ENCODE assay signal across 9 mouse cellular contexts in genomic region chr7:34265876-34266346, GRCm38 (mm10). TPM values are rescaled to one million over a fixed set of nuclear protein-coding genes. Genes with fewer than 3 reads are reported as not detected.
DNase-seq lines count a peak whose midpoint lies in the region; ATAC-seq and TF ChIP-seq lines count a peak whose summit lies in the region.
"Had no signal": no experiment of that assay in that cellular context is flagged by ENCODE, and none has a peak within 500 bp of the region (broad histone marks: within the 10 kb centered on the region; RNA-seq: fewer than 3 reads in every experiment).

No protein-coding gene starts in this region.

- H3K4me2 ChIP-seq in hindbrain, embryonic 11.5 days (replicated peaks; ENCODE audit: low read depth, low read length), result no peak overlapping the region
- H3K4me2 ChIP-seq in hindbrain, embryonic 13.5 days, result no peak overlapping the region
- H3K4me2 ChIP-seq in myocyte (ENCODE audit: low read depth), result peak overlapping the region; percentile 55

- H3K4me3 ChIP-seq in hindbrain, embryonic 11.5 days (ENCODE audit: low read depth, low read length), result no peak overlapping the region
- H3K4me3 ChIP-seq in hindbrain, embryonic 13.5 days, result no peak overlapping the region
- H3K4me3 ChIP-seq in myocyte, result no peak overlapping the region

- H3K27ac ChIP-seq in hindbrain, embryonic 11.5 days (ENCODE audit: low read depth, low read length), result no peak overlapping the region
- H3K27ac ChIP-seq in hindbrain, embryonic 13.5 days, result no peak overlapping the region

- H3K9ac ChIP-seq in hindbrain, embryonic 11.5 days (ENCODE audit: low read depth, low read length), result no peak overlapping the region
- no peak overlapping the region for H3K9ac ChIP-seq in hindbrain, embryonic 13.5 days

- ATAC-seq in hindbrain, embryonic 11.5 days (ENCODE audit: low FRiP score), result no peak
- ATAC-seq in hindbrain, embryonic 13.5 days (ENCODE audit: low FRiP score), result no peak
- peak; percentile 76 for ATAC-seq in inflammation-experienced regulatory T-cells, adult 6 months

- H3K9me3 ChIP-seq in hindbrain, embryonic 11.5 days (ENCODE audit: control insufficient read depth, low read length), result no peaks in the 10 kb centered on the region
- H3K9me3 ChIP-seq in hindbrain, embryonic 13.5 days, result no peaks in the 10 kb centered on the region
- H3K9me3 ChIP-seq: G1E had no signal

- H3K36me3 ChIP-seq in hindbrain, embryonic 11.5 days (ENCODE audit: control insufficient read depth, insufficient read depth, low read length), result no peaks in the 10 kb centered on the region
- H3K36me3 ChIP-seq in hindbrain, embryonic 13.5 days, result peaks cover 23% of the 10 kb centered on the region
- H3K36me3 ChIP-seq in myocyte (ENCODE audit: control insufficient read depth, insufficient read depth), result peaks cover 22% of the 10 kb centered on the region

- 73% methylated on average over 5 of the region's 5 CpGs for WGBS in hindbrain, embryonic 11.5 days
- WGBS in hindbrain, embryonic 13.5 days, result 71% methylated on average over 5 of the region's 5 CpGs

- no peak for TF ChIP-seq POLR2A in myocyte (IDR thresholded peaks at IDR 0.05; ENCODE audit: insufficient read length, low read depth)

- DNase-seq in hindbrain, embryonic 11.5 days (ENCODE audit: low spot score), result peak; percentile 21
- DNase-seq in c-Kit-positive CD71-positive TER-119-positive erythroid progenitor cells, embryonic 14.5 days (ENCODE audit: low spot score), result peak; percentile 22
- peak; percentile 26 to 51 for DNase-seq in frontal cortex, postnatal 25 days (ENCODE audit: low spot score in 2 of 2)
- peak; percentile 48 to 87 for DNase-seq in left cerebral cortex, adult 9 months (ENCODE audit: low spot score in 2 of 2)
- DNase-seq in testis, postnatal 10 days (ENCODE audit: low spot score), result peak; percentile 75

- H3ac ChIP-seq in myocyte (ENCODE audit: control insufficient read depth, insufficient read length), result no peak overlapping the region

- H3K27me3 ChIP-seq in hindbrain, embryonic 11.5 days (ENCODE audit: control insufficient read depth, insufficient read depth, low read length), result no peaks in the 10 kb centered on the region
- H3K27me3 ChIP-seq in hindbrain, embryonic 13.5 days, result no peaks in the 10 kb centered on the region
- H3K27me3 ChIP-seq in myocyte (ENCODE audit: control insufficient read depth, insufficient read depth, insufficient read length), result no peaks in the 10 kb centered on the region

- H3K79me2 ChIP-seq in myocyte (ENCODE audit: control insufficient read depth, insufficient read depth), result peaks cover 55% of the 10 kb centered on the region

- no peaks in the 10 kb centered on the region for H3K4me1 ChIP-seq in hindbrain, embryonic 11.5 days (replicated peaks; ENCODE audit: control insufficient read depth, insufficient read depth, low read length)
- 0 out of 2 replicates have a peak, but pooled peaks cover 3% of the 10 kb centered on the region for H3K4me1 ChIP-seq in hindbrain, embryonic 13.5 days (replicated peaks)

TF ChIP-seq in myocyte, 11 proteins besides CTCF, POLR2A, EP300 and RAD21:
- no peak for TF ChIP-seq REST (IDR thresholded peaks at IDR 0.05; ENCODE audit: insufficient read depth, insufficient read length)
- no peak for TF ChIP-seq POLR2AphosphoS2 (IDR thresholded peaks at IDR 0.05; ENCODE audit: insufficient read length, low read depth)
- no peak for TF ChIP-seq TCF12 (IDR thresholded peaks at IDR 0.05; ENCODE audit: insufficient read depth, poor library complexity, severe bottlenecking)
- TF ChIP-seq E2F4 (IDR thresholded peaks at IDR 0.05; ENCODE audit: insufficient read depth), result no peak
- TF ChIP-seq TCF3 (IDR thresholded peaks at IDR 0.05; ENCODE audit: insufficient read length, low read depth), result no peak
- no peak for TF ChIP-seq USF1 (IDR thresholded peaks at IDR 0.05; ENCODE audit: low read depth)
- TF ChIP-seq MAX (IDR thresholded peaks at IDR 0.05; ENCODE audit: low read depth), result no peak

RNA-seq across cellular contexts. Expression of gene Gm6096, which starts 15.1 kb away (rescaled TPM):
- 1.1 TPM in 1 of 2 replicates, not detected in the other for polyA plus RNA-seq in hindbrain, embryonic 11.5 days (2014; fragmentation: Nextera tagmentation; extraction: Ambion mirVana)
- polyA plus RNA-seq in hindbrain, embryonic 13.5 days (2015; fragmentation: Nextera tagmentation; extraction: Ambion mirVana), result not detected in 2 replicates
- not detected for polyA plus RNA-seq in inflammation-experienced regulatory T-cells, adult 6 months (2017; shearing (Covaris generic))
- polyA plus RNA-seq in myocyte (2012; fragmentation: generic; extraction: Trizol), result 0.13 TPM
- polyA plus RNA-seq: G1E had no signal

RNA-seq across cellular contexts. Expression of gene Gpi1, which starts 35.8 kb away (rescaled TPM):
- 267 and 282 TPM in 2 replicates for polyA plus RNA-seq in hindbrain, embryonic 11.5 days (2014; fragmentation: Nextera tagmentation; extraction: Ambion mirVana)
- 216 TPM in 2 replicates for polyA plus RNA-seq in hindbrain, embryonic 13.5 days (2015; fragmentation: Nextera tagmentation; extraction: Ambion mirVana)
- 100 to 1,000 TPM; 350 to 461 (median 355) TPM for polyA plus RNA-seq in inflammation-experienced regulatory T-cells, adult 6 months (2017; shearing (Covaris generic))
- 671 TPM for polyA plus RNA-seq in myocyte (2012; fragmentation: generic; extraction: Trizol)

RNA-seq across cellular contexts. Expression of gene 4931406P16Rik, which starts 47.4 kb away (rescaled TPM):
- polyA plus RNA-seq in hindbrain, embryonic 11.5 days (2014; fragmentation: Nextera tagmentation; extraction: Ambion mirVana), result 28.5 and 40.3 TPM in 2 replicates
- polyA plus RNA-seq in hindbrain, embryonic 13.5 days (2015; fragmentation: Nextera tagmentation; extraction: Ambion mirVana), result 32.1 and 34.4 TPM in 2 replicates
- polyA plus RNA-seq in inflammation-experienced regulatory T-cells, adult 6 months (2017; shearing (Covaris generic)), result 10 to 100 TPM; 25.3 to 31.5 (median 30.0) TPM
- 14.5 TPM for polyA plus RNA-seq in myocyte (2012; fragmentation: generic; extraction: Trizol)

Comparison
In these comparisons a context has a peak if more than half of its experiments do, and no peak if none do; other contexts are left out.
1. DNase-seq: peak in every context shown above with its lines; median percentile 75 in testis, postnatal 10 days; 68 in left cerebral cortex, adult 9 months; 38 in frontal cortex, postnatal 25 days; 22 in c-Kit-positive CD71-positive TER-119-positive erythroid progenitor cells, embryonic 14.5 days; 21 in hindbrain, embryonic 11.5 days.